Mouse (Mus musculus) spleen, adult 2 months (tissue): ENCODE measurements around the gene Olfr1029.

ENCODE experiments used
- CTCF ChIP-seq: fragments of 200-500 bp; IDR thresholded peaks from 2 replicates; pipeline ENCODE4 v1.5.1; 2011; ENCODE audit warnings: mild to moderate bottlenecking, inconsistent platforms; ENCODE audit not compliant: insufficient read depth, insufficient read length, insufficient replicate concordance; ENCODE audit errors: extremely low read depth
- POLR2A ChIP-seq: fragments of 200-500 bp; IDR thresholded peaks from 2 replicates; pipeline ENCODE4 v1.6.1; 2011; ENCODE audit warnings: low read depth, low read length, inconsistent platforms

GRCm38 (mm10) chr2:85973595-85973994 is at the start of gene Olfr1029:
- no peak for TF ChIP-seq CTCF
- no peak for TF ChIP-seq POLR2A
